Mouse (Mus musculus): ENCODE measurements around the gene Dlx1. TPM values are rescaled to one million over a fixed set of nuclear protein-coding genes. Genes with fewer than 3 reads are reported as not detected.

Dlx1 gene
- polyA plus RNA-seq, 1 experiment = 0.64 TPM

- no peak overlapping the region for H3K4me3 ChIP-seq
- no peaks in the 10 kb centered on the region for H3K27me3 ChIP-seq (ENCODE audit: control insufficient read depth, insufficient read depth, insufficient read length)
- no peaks in the 10 kb centered on the region for H3K79me2 ChIP-seq (ENCODE audit: control insufficient read depth, insufficient read depth)
- no peaks in the 10 kb centered on the region for H3K36me3 ChIP-seq (ENCODE audit: control insufficient read depth, insufficient read depth)
- H3K4me2 ChIP-seq (ENCODE audit: low read depth) = peak overlapping the region; percentile 65
- TF ChIP-seq REST (IDR thresholded peaks at IDR 0.05; ENCODE audit: insufficient read depth, insufficient read length) (no peak), USF1 (IDR thresholded peaks at IDR 0.05; ENCODE audit: low read depth) (no peak), TCF12 (IDR thresholded peaks at IDR 0.05; ENCODE audit: insufficient read depth, poor library complexity, severe bottlenecking) (no peak), MYOD1 (IDR thresholded peaks at IDR 0.05; ENCODE audit: control insufficient read depth in 1 of 3, insufficient read length in 2 of 3, low read depth in 2 of 3) (no peak), CEBPB (IDR thresholded peaks at IDR 0.05; ENCODE audit: insufficient read depth, poor library complexity, severe bottlenecking) (no peak)
- H3ac ChIP-seq (ENCODE audit: control insufficient read depth, insufficient read length) = no peak overlapping the region
Measured at GRCm38 (mm10) chr2:71580632-71581466, 52.9 kb downstream of the Dlx1 start.

- no peaks in the 10 kb centered on the region for H3K36me3 ChIP-seq (ENCODE audit: control insufficient read depth, insufficient read depth)
- peak overlapping the region; percentile 30 for H3K4me2 ChIP-seq (ENCODE audit: low read depth)
- TF ChIP-seq MAX (IDR thresholded peaks at IDR 0.05; ENCODE audit: low read depth) (no peak), E2F4 (IDR thresholded peaks at IDR 0.05; ENCODE audit: insufficient read depth) (no peak), USF1 (IDR thresholded peaks at IDR 0.05; ENCODE audit: low read depth) (no peak), REST (IDR thresholded peaks at IDR 0.05; ENCODE audit: insufficient read depth, insufficient read length) (no peak), POLR2AphosphoS2 (IDR thresholded peaks at IDR 0.05; ENCODE audit: insufficient read length, low read depth) (no peak), TCF3 (IDR thresholded peaks at IDR 0.05; ENCODE audit: insufficient read length, low read depth) (no peak), CEBPB (IDR thresholded peaks at IDR 0.05; ENCODE audit: insufficient read depth, poor library complexity, severe bottlenecking) (no peak), MYOD1 (IDR thresholded peaks at IDR 0.05; ENCODE audit: control insufficient read depth in 1 of 3, insufficient read length in 2 of 3, low read depth in 2 of 3) (no peak), TCF12 (IDR thresholded peaks at IDR 0.05; ENCODE audit: insufficient read depth, poor library complexity, severe bottlenecking) (no peak), MYOG (IDR thresholded peaks at IDR 0.05; ENCODE audit: control insufficient read depth in 1 of 3, insufficient read depth in 1 of 3, insufficient read length in 2 of 3, low read depth in 2 of 3) (no peak)
- H3ac ChIP-seq (ENCODE audit: control insufficient read depth, insufficient read length) = no peak overlapping the region
- H3K27me3 ChIP-seq (ENCODE audit: control insufficient read depth, insufficient read depth, insufficient read length) = no peaks in the 10 kb centered on the region
- no peak overlapping the region for H3K4me3 ChIP-seq
- no peaks in the 10 kb centered on the region for H3K79me2 ChIP-seq (ENCODE audit: control insufficient read depth, insufficient read depth)
Measured at GRCm38 (mm10) chr2:71581488-71581887, 53.6 kb downstream of the Dlx1 start.

Other genes starting within 250 kb of the Dlx1 start
- gene Slc25a12, start 160.4 kb upstream of the Dlx1 start, polyA plus RNA-seq (2012; fragmentation: generic; extraction: Trizol) = 40.7 TPM
- 16.0 TPM for gene Hat1, start 139.2 kb upstream of the Dlx1 start, polyA plus RNA-seq (2012; fragmentation: generic; extraction: Trizol)
- 7.3 TPM for gene Metap1d, start 74.8 kb upstream of the Dlx1 start, polyA plus RNA-seq (2012; fragmentation: generic; extraction: Trizol)
- 1.7 TPM for gene Dlx2, start 18.6 kb downstream of the Dlx1 start, polyA plus RNA-seq (2012; fragmentation: generic; extraction: Trizol)
- 50.4 TPM for gene Itga6, start 217.5 kb downstream of the Dlx1 start, polyA plus RNA-seq (2012; fragmentation: generic; extraction: Trizol)